Mouse (Mus musculus) granulocyte monocyte progenitor cell, adult 5-6 weeks (primary cell): ENCODE data around the gene Nmur1. TPM values are rescaled to one million over a fixed set of nuclear protein-coding genes. Genes with fewer than 3 reads are reported as not detected.

Source experiments
- ATAC-seq: replicated peaks from 2 replicates; pipeline ENCODE4 v1.8.0; 2016; ENCODE audit warnings: mild to moderate bottlenecking, moderate TSS enrichment, inconsistent platforms; ENCODE audit not compliant: poor library complexity, severe bottlenecking
- total RNA-seq, 2 experiments: library from RNA; stranded (forward) in 1 of 2; stranded (reverse) in 1 of 2; fragments of 200-712, 200-1000 nt in 1 of 2; fragments of >200 nt in 1 of 2; fragmentation: Nextera tagmentation in 1 of 2; gene quantifications; 2 replicates each; pipeline ENCODE4 v1.2.3; 2014 to 2017

The Nmur1 gene
- total RNA-seq, 2 experiments from 2014 or later: not detected

- ATAC-seq: peak; percentile 43
Measured at GRCm38 (mm10) chr1:86339156-86339812, 86.7 kb downstream of the Nmur1 start.

GRCm38 (mm10) chr1:86336330-86336729, 89.7 kb downstream of the Nmur1 start:
- ATAC-seq: no peak

Other genes starting within 250 kb of the Nmur1 start
- gene B3gnt7, start 123.4 kb downstream of the Nmur1 start, total RNA-seq (2014; fragmentation: Nextera tagmentation): 1.0 and 3.9 TPM in 2 replicates
- 0.30 and 0.98 TPM in 2 replicates for gene B3gnt7, start 123.4 kb downstream of the Nmur1 start, total RNA-seq (2017)
- 715 and 728 TPM in 2 replicates for gene Ncl, start 66.8 kb downstream of the Nmur1 start, total RNA-seq (2014; fragmentation: Nextera tagmentation)
- 917 and 958 TPM in 2 replicates for gene Ncl, start 66.8 kb downstream of the Nmur1 start, total RNA-seq (2017)
- gene Tex44, start 101 bp upstream of the Nmur1 start, total RNA-seq (2014; fragmentation: Nextera tagmentation): not detected in 2 replicates
- gene Tex44, start 101 bp upstream of the Nmur1 start, total RNA-seq (2017): not detected in 2 replicates
- gene Ptma, start 100.5 kb upstream of the Nmur1 start, total RNA-seq (2014; fragmentation: Nextera tagmentation): 3,814 and 3,953 TPM in 2 replicates
- gene Ptma, start 100.5 kb upstream of the Nmur1 start, total RNA-seq (2017): 7,771 and 8,789 TPM in 2 replicates
- 57.7 and 68.0 TPM in 2 replicates for gene Pde6d, start 156.4 kb upstream of the Nmur1 start, total RNA-seq (2014; fragmentation: Nextera tagmentation)
- gene Pde6d, start 156.4 kb upstream of the Nmur1 start, total RNA-seq (2017): 32.0 and 33.0 TPM in 2 replicates
- 22.1 and 29.3 TPM in 2 replicates for gene Cops7b, start 156.7 kb upstream of the Nmur1 start, total RNA-seq (2014; fragmentation: Nextera tagmentation)
- 19.9 and 24.2 TPM in 2 replicates for gene Cops7b, start 156.7 kb upstream of the Nmur1 start, total RNA-seq (2017)
- gene Nppc, start 244.3 kb upstream of the Nmur1 start, total RNA-seq (2014; fragmentation: Nextera tagmentation): not detected in 2 replicates
- not detected in 2 replicates for gene Nppc, start 244.3 kb upstream of the Nmur1 start, total RNA-seq (2017)